ENCODE assay signal across 26 mouse cellular contexts in genomic region chr1:13925994-13926393, GRCm38 (mm10).
A peak's percentile ranks its signal among the peaks of the same experiment; 100 is the strongest.
DNase-seq lines count a peak whose midpoint lies in the region; ATAC-seq and TF ChIP-seq lines count a peak whose summit lies in the region.
"Had no signal": no experiment of that assay in that cellular context is flagged by ENCODE, and none has a peak within 500 bp of the region (broad histone marks: within the 10 kb centered on the region; RNA-seq: fewer than 3 reads in every experiment).

No protein-coding gene starts in this region.

- no peaks in the 10 kb centered on the region for H3K36me3 ChIP-seq in heart, embryonic 11.5 days (ENCODE audit: control insufficient read depth, insufficient read depth, low read length)
- H3K36me3 ChIP-seq in myocyte (ENCODE audit: control insufficient read depth, insufficient read depth) = no peaks in the 10 kb centered on the region
- H3K36me3 ChIP-seq: embryonic facial prominence, embryonic 10.5 days; embryonic facial prominence, embryonic 12.5 days; forebrain, embryonic 10.5 days; forebrain, embryonic 12.5 days; G1E had no signal

- H3K27ac ChIP-seq in heart, embryonic 11.5 days (ENCODE audit: low read depth, low read length) = no peak overlapping the region
- H3K27ac ChIP-seq: embryonic facial prominence, embryonic 10.5 days; embryonic facial prominence, embryonic 12.5 days; forebrain, embryonic 10.5 days; forebrain, embryonic 12.5 days had no signal

- no peak overlapping the region for H3ac ChIP-seq in myocyte (ENCODE audit: control insufficient read depth, insufficient read length)

- no peak for TF ChIP-seq POLR2A in myocyte (IDR thresholded peaks at IDR 0.05; ENCODE audit: insufficient read length, low read depth)

- no peak overlapping the region for H3K4me2 ChIP-seq in heart, embryonic 11.5 days
- peak overlapping the region; percentile 26 for H3K4me2 ChIP-seq in myocyte (ENCODE audit: low read depth)
- H3K4me2 ChIP-seq: embryonic facial prominence, embryonic 12.5 days; forebrain, embryonic 12.5 days had no signal

- H3K4me1 ChIP-seq in heart, embryonic 11.5 days (ENCODE audit: control insufficient read depth, insufficient read depth, low read length) = no peaks in the 10 kb centered on the region
- H3K4me1 ChIP-seq: embryonic facial prominence, embryonic 10.5 days; embryonic facial prominence, embryonic 12.5 days; forebrain, embryonic 10.5 days; forebrain, embryonic 12.5 days had no signal

- POLR2A ChIA-PET in Patski (lab: Charles Lee) = interaction anchor here (0.6 kb wide), 1 partner anchor 334 kb away, joined by 3 read pairs; no protein-coding TSS in a partner anchor

- H3K79me2 ChIP-seq in myocyte (ENCODE audit: control insufficient read depth, insufficient read depth) = no peaks in the 10 kb centered on the region

- H3K9ac ChIP-seq in heart, embryonic 11.5 days (ENCODE audit: low read depth, low read length) = no peak overlapping the region
- H3K9ac ChIP-seq: embryonic facial prominence, embryonic 12.5 days; forebrain, embryonic 12.5 days had no signal

- WGBS in heart, embryonic 11.5 days (ENCODE audit: insufficient replicate concordance) = 52% methylated on average over 2 of the region's 2 CpGs

- no peaks in the 10 kb centered on the region for H3K27me3 ChIP-seq in heart, embryonic 11.5 days (ENCODE audit: control insufficient read depth, insufficient read depth, low read length)
- H3K27me3 ChIP-seq in Patski = no peaks in the 10 kb centered on the region
- H3K27me3 ChIP-seq in myocyte (ENCODE audit: control insufficient read depth, insufficient read depth, insufficient read length) = no peaks in the 10 kb centered on the region
- H3K27me3 ChIP-seq: CH12.LX; embryonic facial prominence, embryonic 12.5 days; forebrain, embryonic 12.5 days had no signal

- no peak for TF ChIP-seq CTCF in Patski (IDR thresholded peaks at IDR 0.05)

- CTCF ChIA-PET in Patski (lab: Charles Lee) = interaction anchor here (1.0 kb wide), 1 partner anchor 379 kb away, joined by 3 read pairs; no protein-coding TSS in a partner anchor

- in situ Hi-C loops in Patski (cut with MboI; ENCODE audit: low pct_unique_long_range_greater_than_20kb) = no loop called here

- no peak overlapping the region for H3K4me3 ChIP-seq in heart, embryonic 11.5 days (ENCODE audit: low read depth, low read length)
- H3K4me3 ChIP-seq in myocyte = no peak overlapping the region
- H3K4me3 ChIP-seq: embryonic facial prominence, embryonic 10.5 days; embryonic facial prominence, embryonic 12.5 days; erythroblast, embryonic 14.5 days; forebrain, embryonic 10.5 days; forebrain, embryonic 12.5 days had no signal

- peak; percentile 46; the same call in 1 of the 2 replicates for ATAC-seq in heart, embryonic 11.5 days (replicated peaks; ENCODE audit: insufficient number of reproducible peaks, low FRiP score, low TSS enrichment)
- ATAC-seq in Patski = peak; percentile 95
- ATAC-seq: activated CD4-positive, CD25-positive, alpha-beta regulatory T cell, adult 4 months; CD4-positive, CD25-positive, alpha-beta regulatory T cell, adult 4 months; forebrain, embryonic 14.5 days; forebrain, embryonic 16.5 days had no signal

- DNase-seq in heart, postnatal 36 days = no peak
- DNase-seq in Muller cell, postnatal 12 days (ENCODE audit: inconsistent ontology term) = peak; percentile 18
- DNase-seq in Patski (ENCODE audit: low read depth, low spot score) = peak; percentile 28
- no peak for DNase-seq in testis, postnatal 10 days (ENCODE audit: low spot score)
- no peak for DNase-seq in B cell, adult 2 months
- DNase-seq: adrenal gland, adult 8-10 months; adrenal gland, postnatal 14 days; adrenal gland, postnatal 36 days; cerebellum, adult 11-12 months; cerebellum, adult 2 months; cerebellum, adult 9-10 months; cerebellum, postnatal 10 days; cerebellum, postnatal 25 days had no signal

- no peaks in the 10 kb centered on the region for H3K9me3 ChIP-seq in heart, embryonic 11.5 days (replicated peaks; ENCODE audit: control insufficient read depth, low read length)
- H3K9me3 ChIP-seq: embryonic facial prominence, embryonic 12.5 days; forebrain, embryonic 12.5 days; G1E had no signal

- intact Hi-C loops in heart, postnatal 36 days (cut with DNase I) = no loop called here

TF ChIP-seq in myocyte, 11 proteins besides CTCF, POLR2A, EP300 and RAD21:
- TF ChIP-seq TCF12 (IDR thresholded peaks at IDR 0.05; ENCODE audit: insufficient read depth, poor library complexity, severe bottlenecking) = no peak
- TF ChIP-seq CEBPB (IDR thresholded peaks at IDR 0.05; ENCODE audit: insufficient read depth, poor library complexity, severe bottlenecking) = no peak
- no peak for TF ChIP-seq POLR2AphosphoS2 (IDR thresholded peaks at IDR 0.05; ENCODE audit: insufficient read length, low read depth)
- TF ChIP-seq MYOG (IDR thresholded peaks at IDR 0.05; ENCODE audit: control insufficient read depth in 1 of 3, insufficient read depth in 1 of 3, insufficient read length in 2 of 3, low read depth in 2 of 3) = no peak
- no peak for TF ChIP-seq E2F4 (IDR thresholded peaks at IDR 0.05; ENCODE audit: insufficient read depth)
- no peak for TF ChIP-seq SRF (IDR thresholded peaks at IDR 0.05; ENCODE audit: control insufficient read depth, insufficient read length, low read depth)
- TF ChIP-seq USF1 (IDR thresholded peaks at IDR 0.05; ENCODE audit: low read depth) = no peak
- TF ChIP-seq MYOD1 (IDR thresholded peaks at IDR 0.05; ENCODE audit: control insufficient read depth in 1 of 3, insufficient read length in 2 of 3, low read depth in 2 of 3) = no peak
- no peak for TF ChIP-seq MAX (IDR thresholded peaks at IDR 0.05; ENCODE audit: low read depth)
- TF ChIP-seq REST (IDR thresholded peaks at IDR 0.05; ENCODE audit: insufficient read depth, insufficient read length) = no peak
- TF ChIP-seq TCF3 (IDR thresholded peaks at IDR 0.05; ENCODE audit: insufficient read length, low read depth) = no peak

Comparison
In these comparisons a context has a peak if more than half of its experiments do, and no peak if none do; other contexts are left out.
1. DNase-seq: peak in Muller cell, postnatal 12 days (single experiment) and Patski (single experiment); none in heart, postnatal 36 days (0 of 2), testis, postnatal 10 days (single experiment) and B cell, adult 2 months (0 of 2).